ENCODE assay signal across 13 mouse cellular contexts in the genomic region with DNA sequence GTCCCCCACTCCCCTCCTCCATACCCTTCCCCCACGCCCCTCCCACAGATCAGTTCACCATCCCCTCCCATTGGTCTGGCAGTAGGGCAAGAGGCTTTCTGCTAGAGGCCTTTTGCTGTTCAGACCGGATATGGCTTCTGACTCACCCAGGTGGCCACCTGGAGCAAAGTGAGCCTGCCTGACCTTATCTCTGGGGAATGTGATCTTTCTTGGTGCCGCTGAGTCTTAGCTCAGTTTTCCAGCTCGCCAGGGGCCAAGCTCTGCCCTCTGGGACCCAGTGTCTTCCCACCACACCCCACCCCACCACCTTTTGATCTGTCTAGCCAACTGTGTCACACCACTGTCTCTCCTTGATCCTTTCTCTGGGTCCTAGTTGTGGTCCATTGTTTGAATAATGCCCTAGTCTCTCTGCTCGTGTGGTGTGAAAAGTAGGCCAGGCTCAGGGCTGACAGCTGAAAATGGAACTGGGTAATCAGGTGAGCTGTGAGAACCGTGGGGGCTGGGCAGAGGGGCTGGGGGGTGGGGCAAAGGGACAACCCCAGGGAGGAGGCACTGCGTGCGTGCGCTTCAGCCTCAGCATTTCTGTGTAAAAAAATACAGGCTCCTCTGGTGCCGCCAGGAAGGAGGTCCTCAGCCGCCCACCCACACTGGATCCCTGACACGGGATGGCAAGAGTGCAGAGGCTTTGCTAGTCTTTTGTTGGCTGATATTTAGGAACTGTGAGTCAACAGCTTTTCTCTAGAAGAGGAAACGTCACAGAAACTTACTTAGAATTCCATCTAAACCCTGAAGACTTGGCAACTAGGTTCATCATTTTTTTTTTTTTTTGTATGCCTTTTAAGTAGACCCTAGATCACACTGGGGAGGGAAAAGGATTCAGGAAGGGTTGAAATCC. TPM values are rescaled to one million over a fixed set of nuclear protein-coding genes. Genes with fewer than 3 reads are reported as not detected.
DNase-seq lines count a peak whose midpoint lies in the region; ATAC-seq and TF ChIP-seq lines count a peak whose summit lies in the region.
"Had no signal": no experiment of that assay in that cellular context is flagged by ENCODE, and none has a peak within 500 bp of the region (broad histone marks: within the 10 kb centered on the region; RNA-seq: fewer than 3 reads in every experiment).

No protein-coding gene starts in this region.

- no peak for ATAC-seq in lung, postnatal 0 days
- ATAC-seq: Patski had no signal

- no peak overlapping the region for H3K4me2 ChIP-seq in lung, postnatal 0 days (replicated peaks; ENCODE audit: low read depth, low read length)
- H3K4me2 ChIP-seq: heart, embryonic 12.5 days; hindbrain, embryonic 15.5 days had no signal

- WGBS in lung, postnatal 0 days: 52% methylated on average over 13 of the region's 13 CpGs

- no peak overlapping the region for H3K9ac ChIP-seq in lung, postnatal 0 days (replicated peaks; ENCODE audit: low read depth)
- H3K9ac ChIP-seq: heart, embryonic 12.5 days; hindbrain, embryonic 15.5 days had no signal

- H3K36me3 ChIP-seq in lung, postnatal 0 days (ENCODE audit: insufficient read depth, low read length): no peaks in the 10 kb centered on the region

- no peaks in the 10 kb centered on the region for H3K9me3 ChIP-seq in lung, postnatal 0 days (ENCODE audit: low read length)
- H3K9me3 ChIP-seq: heart, embryonic 12.5 days; hindbrain, embryonic 15.5 days had no signal

- H3K4me1 ChIP-seq in lung, postnatal 0 days (ENCODE audit: insufficient read depth, low read depth, low read length): peaks cover 3% of the 10 kb centered on the region; the same call in 1 of the 2 replicates
- H3K4me1 ChIP-seq: hindbrain, embryonic 15.5 days had no signal

- TF ChIP-seq EP300 in lung, postnatal 0 days (IDR thresholded peaks at IDR 0.05): no peak

- H3K4me3 ChIP-seq in lung, postnatal 0 days (ENCODE audit: low read depth, low read length): no peak overlapping the region
- H3K4me3 ChIP-seq: heart, embryonic 12.5 days; hindbrain, embryonic 15.5 days had no signal

- H3K27ac ChIP-seq in lung, postnatal 0 days (ENCODE audit: low read length): peak overlapping the region; percentile 80; the same call in 1 of the 2 replicates
- H3K27ac ChIP-seq: hindbrain, embryonic 15.5 days had no signal

- peak; percentile 5 for DNase-seq in lung, postnatal 0 days (ENCODE audit: low spot score)
- no peak for DNase-seq in lung, postnatal 4 days
- peak; percentile 76 for DNase-seq in ES-CJ7 (ENCODE audit: low read depth, low spot score)
- peak; percentile 75 for DNase-seq in brain, adult 2 months (ENCODE audit: low read depth, low spot score)
- peak; percentile 39 for DNase-seq in retina, embryonic 14.5 days (ENCODE audit: low spot score)
- DNase-seq in kidney, postnatal 14 days: no peak
- no peak for DNase-seq in testis, postnatal 14 days (ENCODE audit: low spot score)
- DNase-seq: adrenal gland, postnatal 25 days; gastrocnemius, postnatal 10 days; lung, adult 18-20 months had no signal

- no peaks in the 10 kb centered on the region for H3K27me3 ChIP-seq in lung, postnatal 0 days (replicated peaks; ENCODE audit: insufficient read depth, low read length)
- H3K27me3 ChIP-seq: heart, embryonic 12.5 days; hindbrain, embryonic 15.5 days; Patski had no signal

- TF ChIP-seq CTCF in lung, postnatal 0 days (IDR thresholded peaks at IDR 0.05): no peak

RNA-seq across cellular contexts. Expression of a gene that starts 10.8 kb away (rescaled TPM):
- 5.9 and 6.2 TPM in 2 replicates for polyA plus RNA-seq in lung, postnatal 0 days (2015; fragmentation: Nextera tagmentation; extraction: Ambion mirVana)

RNA-seq across cellular contexts. Expression of a gene that starts 16.2 kb away (rescaled TPM):
- 12.1 and 13.9 TPM in 2 replicates for polyA plus RNA-seq in lung, postnatal 0 days (2015; fragmentation: Nextera tagmentation; extraction: Ambion mirVana)

RNA-seq across cellular contexts. Expression of a gene that starts 51.4 kb away (rescaled TPM):
- polyA plus RNA-seq in lung, postnatal 0 days (2015; fragmentation: Nextera tagmentation; extraction: Ambion mirVana): 27.0 and 30.4 TPM in 2 replicates

Comparison
In these comparisons a context has a peak if more than half of its experiments do, and no peak if none do; other contexts are left out.
1. DNase-seq: peak in lung, postnatal 0 days (single experiment), ES-CJ7 (single experiment), brain, adult 2 months (single experiment) and retina, embryonic 14.5 days (single experiment); none in lung, postnatal 4 days (0 of 2), kidney, postnatal 14 days (single experiment) and testis, postnatal 14 days (single experiment).